Mouse (Mus musculus): ENCODE data around the gene Btbd2.

GRCm38 (mm10) chr10:80670531-80670930, 13.7 kb upstream of the Btbd2 start:
- no peak for TF ChIP-seq CTCF (IDR thresholded peaks at IDR 0.05; ENCODE audit: low read depth)
- TF ChIP-seq EP300 (IDR thresholded peaks at IDR 0.05; ENCODE audit: low read depth), result no peak

Data from liver, embryonic 14.5 days (tissue).